Mouse (Mus musculus) kidney, postnatal 14 days (tissue): Measurements from ENCODE around the gene Tas2r124.

Source experiments
- DNase-seq: peaks from one replicate; pipeline ENCODE4 v3.0.0; 2022; ENCODE audit warnings: mixed read lengths

Gene Tas2r124

DNA sequence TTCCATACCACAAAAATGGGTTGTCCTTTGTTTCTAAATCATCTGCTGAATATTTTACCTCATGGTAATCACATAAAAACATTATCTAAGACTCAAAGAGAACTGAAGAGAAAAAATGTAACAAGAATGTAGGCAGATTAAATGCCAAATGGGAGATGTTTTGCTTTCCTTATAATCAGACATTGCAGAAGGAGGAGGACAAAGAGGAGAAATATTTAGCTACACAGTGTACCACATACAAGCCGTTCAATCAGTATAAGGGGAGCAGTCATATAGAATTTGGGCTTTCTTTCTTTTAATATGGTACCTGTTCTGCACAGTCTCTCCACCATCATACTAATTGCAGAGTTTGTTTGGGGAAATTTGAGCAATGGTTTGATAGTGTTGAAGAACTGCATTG, at the start of gene Tas2r124:
Tas2r124 (plus strand) TSS at position 301 of the 400 bp plus-strand sequence.
- DNase-seq, result no peak

DNA sequence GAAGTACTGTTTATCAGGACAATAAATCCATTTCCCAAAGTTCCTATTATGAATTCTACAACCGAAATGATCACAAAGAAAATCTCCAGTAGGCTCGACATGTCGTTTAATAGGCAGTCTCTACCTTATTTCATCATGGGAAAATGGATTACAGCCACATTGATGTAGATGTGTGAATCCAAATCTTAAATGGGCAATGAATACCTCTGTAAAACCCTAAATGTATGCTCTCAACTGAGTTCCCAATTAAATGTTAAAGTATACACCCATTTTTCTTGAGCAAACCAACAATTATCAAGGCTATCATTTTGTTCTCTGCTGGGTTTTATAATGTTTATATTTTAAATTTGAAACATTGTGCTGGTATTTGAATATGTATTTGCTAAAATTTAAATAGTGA, 42.7 kb upstream of the Tas2r124 start, which contains the start of gene Tas2r122:
Tas2r122 (minus strand) TSS at position 101 of the 400 bp plus-strand sequence.
- DNase-seq, result no peak

DNA sequence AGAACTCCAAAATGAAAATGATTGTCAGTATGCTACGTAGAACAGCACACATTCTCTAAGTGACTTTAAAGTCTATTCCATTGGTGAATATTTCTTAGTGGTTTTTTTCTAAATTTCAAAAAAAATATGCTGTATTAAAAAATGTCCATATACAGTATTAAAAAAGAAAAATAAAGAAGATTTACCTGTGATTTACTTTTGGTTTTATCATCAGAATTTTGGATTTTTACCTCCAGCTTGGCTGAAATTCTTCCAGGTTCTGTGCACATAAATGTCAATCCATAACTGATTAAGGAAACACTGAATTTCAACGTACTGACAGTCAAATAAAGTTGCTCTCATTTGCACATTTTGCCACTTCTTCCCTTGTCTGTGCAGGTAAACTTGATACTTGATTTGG, 16.6 kb upstream of the Tas2r124 start, which contains the start of gene Tas2r115:
Tas2r115 (minus strand) TSS at position 101 of the 400 bp plus-strand sequence.
- no peak for DNase-seq

DNA sequence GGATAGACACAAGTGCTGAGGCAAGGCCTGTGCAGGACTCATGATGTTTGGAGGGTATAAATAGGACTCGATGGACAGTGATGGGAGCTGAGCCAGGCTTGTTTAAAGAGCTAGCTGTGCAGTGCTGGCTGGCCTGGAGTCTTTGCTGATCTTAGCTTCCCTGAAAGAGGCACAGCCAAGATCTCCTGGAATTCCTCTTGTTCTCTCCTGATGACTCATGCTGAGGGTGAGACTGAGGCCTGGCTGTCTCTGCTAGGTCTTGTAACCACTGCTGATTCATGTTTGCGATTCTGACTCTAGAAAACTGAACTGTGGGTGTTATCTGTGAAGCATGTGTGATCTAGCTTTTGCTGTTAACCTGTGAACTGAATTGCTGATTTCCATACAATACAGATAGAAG, 4.3 kb upstream of the Tas2r124 start:
- no peak for DNase-seq

DNA sequence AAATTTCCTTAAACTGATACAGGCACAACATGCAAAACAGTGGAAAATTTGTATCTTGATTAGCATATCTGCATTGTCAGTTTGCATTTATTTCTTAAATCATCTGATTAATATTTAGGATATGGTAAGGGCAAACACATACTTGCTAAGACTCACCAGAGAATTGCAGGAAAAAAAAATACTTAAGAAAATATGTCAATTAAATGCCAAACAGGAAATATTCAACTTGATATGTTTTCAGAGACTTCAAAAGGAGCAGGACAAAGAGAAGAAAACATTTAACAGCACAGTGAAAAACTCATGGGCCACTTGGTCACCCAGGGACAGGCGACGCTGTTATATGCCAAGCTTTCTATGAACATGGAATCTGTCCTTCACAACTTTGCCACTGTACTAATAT, 7.3 kb downstream of the Tas2r124 start, which contains the start of gene Tas2r102:
Tas2r102 (plus strand) TSS at position 301 of the 400 bp plus-strand sequence.
- no peak for DNase-seq

DNA sequence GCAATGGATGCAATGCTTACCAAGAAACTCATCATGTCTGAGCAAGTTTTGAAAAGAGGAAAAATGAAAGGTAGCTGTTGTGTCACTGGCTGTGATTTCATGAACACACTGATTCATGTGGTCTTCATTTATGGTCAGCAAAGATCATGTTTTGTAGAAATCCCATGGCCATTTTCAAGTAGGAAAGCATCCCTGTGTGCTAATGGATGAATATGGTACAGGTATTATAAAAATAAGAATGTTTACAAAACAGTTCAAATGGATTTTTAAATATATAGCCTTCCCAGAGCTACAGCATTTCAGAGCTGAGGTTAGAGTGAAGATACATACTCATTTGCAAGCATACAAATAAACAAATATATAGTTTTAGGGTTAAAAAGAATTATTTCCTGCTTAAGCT, 23.5 kb downstream of the Tas2r124 start, which contains the start of gene Tas2r136:
Tas2r136 (minus strand) TSS at position 101 of the 400 bp plus-strand sequence.
- DNase-seq, result no peak

DNA sequence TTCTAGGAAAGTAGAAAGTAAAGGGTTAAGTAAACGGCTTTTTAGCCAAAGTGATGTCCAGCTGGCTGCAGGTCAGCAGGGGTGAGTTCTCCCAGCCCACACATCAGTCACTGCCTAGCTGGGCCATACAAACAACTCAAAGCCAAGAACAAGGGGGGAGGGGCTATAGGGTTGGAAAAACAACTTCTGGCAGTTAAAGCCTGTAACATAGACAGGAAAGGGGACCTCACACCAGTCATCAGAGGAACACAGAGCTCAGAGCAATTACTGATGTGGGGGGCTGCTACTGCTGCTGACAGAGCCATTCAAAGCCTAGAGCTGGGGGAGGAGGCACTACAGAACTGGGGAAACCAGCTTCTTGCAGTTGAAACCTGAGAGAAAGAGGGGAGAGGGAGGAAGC, 40.9 kb downstream of the Tas2r124 start:
- DNase-seq, result peak; percentile 1

DNA sequence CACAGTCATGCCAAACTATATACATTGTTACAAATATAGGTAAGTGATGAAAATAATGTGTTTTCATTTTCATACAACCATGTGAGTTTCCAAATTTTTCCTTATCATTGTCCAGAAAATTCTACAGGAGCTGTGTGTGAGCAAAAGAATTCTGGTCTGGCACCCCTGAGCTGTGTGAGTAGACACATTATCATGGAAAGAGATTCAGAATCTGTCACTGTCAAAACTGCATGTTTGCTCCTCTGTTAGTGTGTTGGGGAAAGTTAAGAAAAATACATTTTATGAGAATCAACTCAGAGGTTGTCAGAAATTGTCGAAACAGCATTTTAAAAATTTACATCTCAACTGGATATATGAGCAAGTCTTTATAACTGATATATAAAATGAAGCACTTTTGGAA, 48.0 kb downstream of the Tas2r124 start, which contains the start of gene Tas2r117:
Tas2r117 (plus strand) TSS at position 301 of the 400 bp plus-strand sequence.
- no peak for DNase-seq
